Mouse (Mus musculus) limb, embryonic 14.5 days (tissue): ENCODE data around the gene Cobl. TPM values are rescaled to one million over a fixed set of nuclear protein-coding genes. Genes with fewer than 3 reads are reported as not detected.

Experiments used
- ATAC-seq: fragments of 200-750 bp; cut with Nextera tagmentation; 2 replicates; pipeline ENCODE4 v1.8.0; 2017; ENCODE audit warnings: low read depth, moderate number of reproducible peaks, moderate TSS enrichment; ENCODE audit not compliant: low FRiP score
- DNase-seq: peaks from one replicate; pipeline ENCODE4 v3.0.0-alpha.2; 2015; ENCODE audit warnings: low spot score
- H3K27ac ChIP-seq: fragments of 300-500 bp; sonication (generic); replicated peaks from 2 replicates; pipeline ENCODE4 v1.5.1; 2014; ENCODE audit warnings: low read depth, mild to moderate bottlenecking, low read length, moderate library complexity, mixed read lengths
- H3K27me3 ChIP-seq: fragments of 300-500 bp; sonication (generic); 2 replicates; pipeline ENCODE4 v1.6.1; 2014; ENCODE audit warnings: low read length, mixed read lengths; ENCODE audit not compliant: control insufficient read depth, insufficient read depth
- H3K36me3 ChIP-seq: fragments of 300-500 bp; sonication (generic); 2 replicates; pipeline ENCODE4 v1.6.1; 2014; ENCODE audit warnings: mild to moderate bottlenecking, low read length, moderate library complexity, mixed read lengths; ENCODE audit not compliant: control insufficient read depth, insufficient read depth
- H3K4me1 ChIP-seq: fragments of 300-500 bp; sonication (generic); 2 replicates; pipeline ENCODE4 v1.6.1; 2014; ENCODE audit warnings: antibody characterized with exemption, low read length, mixed read lengths; ENCODE audit not compliant: control insufficient read depth, insufficient read depth
- H3K4me2 ChIP-seq: fragments of 300-500 bp; sonication (generic); replicated peaks from 2 replicates; pipeline ENCODE4 v1.6.1; 2014; ENCODE audit warnings: low read depth, mild to moderate bottlenecking, low read length, moderate library complexity; ENCODE audit not compliant: severe bottlenecking
- H3K4me3 ChIP-seq: fragments of 300-500 bp; sonication (generic); replicated peaks from 2 replicates; pipeline ENCODE4 v1.5.1; 2014; ENCODE audit warnings: low read length
- H3K9ac ChIP-seq: fragments of 300-500 bp; sonication (generic); 2 replicates; pipeline ENCODE4 v1.6.1; 2014; ENCODE audit warnings: mild to moderate bottlenecking, low read depth, low read length, moderate library complexity; ENCODE audit not compliant: severe bottlenecking
- H3K9me3 ChIP-seq: fragments of 300-500 bp; sonication (generic); 2 replicates; pipeline ENCODE4 v1.6.1; 2016; ENCODE audit warnings: low read length; ENCODE audit not compliant: control insufficient read depth
- POLR2A ChIP-seq: fragments of 200-500 bp; IDR thresholded peaks from 2 replicates; pipeline ENCODE4 v1.8.0; 2012; ENCODE audit warnings: inconsistent platforms, mild to moderate bottlenecking, moderate library complexity, borderline replicate concordance; ENCODE audit not compliant: insufficient read depth, insufficient read length; ENCODE audit errors: extremely low read depth
- WGBS: fragments of 180-500 bp; shearing (Covaris S2); extraction: QIAGEN DNeasy Blood & Tissue Kit; methylation state at CpG from one replicate; pipeline ENCODE4 v1.1.7; 2014; 5-methylcytosine and 5-hydroxymethylcytosine counted together
- polyA plus RNA-seq, 2 experiments: library from polyadenylated mRNA; depleted of rRNA in 1 of 2; stranded (reverse) in 1 of 2; unstranded in 1 of 2; fragments of >200 nt; fragmentation: Nextera tagmentation in 1 of 2; extraction: Ambion mirVana in 1 of 2; gene quantifications; 2 replicates each; pipeline versions ENCODE4 v1.2.1 to v1.2.3; 2012 to 2014

Gene Cobl
- polyA plus RNA-seq, 2 experiments = 22.2 to 31.3 TPM

DNA sequence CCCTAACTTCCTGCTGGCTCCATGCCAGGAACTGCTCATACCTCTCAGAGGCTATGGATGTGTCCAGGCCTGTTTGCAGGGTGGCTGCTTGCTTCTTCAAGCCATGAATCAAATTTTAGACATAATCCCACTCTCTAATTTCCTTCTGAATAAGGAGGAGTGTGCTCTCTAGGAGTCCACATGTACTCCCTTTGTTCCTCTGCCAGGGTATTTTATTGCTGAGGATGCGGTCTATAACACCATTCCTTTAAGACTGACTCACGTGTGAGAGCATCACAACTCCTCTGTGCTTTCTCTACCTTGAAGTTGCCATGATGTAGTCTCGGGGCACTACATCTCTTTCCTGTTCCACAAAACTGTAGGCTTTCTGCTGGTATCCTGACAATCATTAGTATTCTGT, 269.4 kb downstream of the Cobl start:
- H3K27ac ChIP-seq = no peak overlapping the region
- DNase-seq = no peak
- 79% methylated on average over 3 of the region's 3 CpGs for WGBS
- H3K27me3 ChIP-seq = no peaks in the 10 kb centered on the region
- no peaks in the 10 kb centered on the region for H3K9me3 ChIP-seq
- no peak overlapping the region for H3K4me3 ChIP-seq
- H3K4me2 ChIP-seq = no peak overlapping the region
- no peak overlapping the region for H3K9ac ChIP-seq
- no peaks in the 10 kb centered on the region for H3K36me3 ChIP-seq
- TF ChIP-seq POLR2A = no peak
- ATAC-seq = no peak
- H3K4me1 ChIP-seq = no peaks in the 10 kb centered on the region

DNA sequence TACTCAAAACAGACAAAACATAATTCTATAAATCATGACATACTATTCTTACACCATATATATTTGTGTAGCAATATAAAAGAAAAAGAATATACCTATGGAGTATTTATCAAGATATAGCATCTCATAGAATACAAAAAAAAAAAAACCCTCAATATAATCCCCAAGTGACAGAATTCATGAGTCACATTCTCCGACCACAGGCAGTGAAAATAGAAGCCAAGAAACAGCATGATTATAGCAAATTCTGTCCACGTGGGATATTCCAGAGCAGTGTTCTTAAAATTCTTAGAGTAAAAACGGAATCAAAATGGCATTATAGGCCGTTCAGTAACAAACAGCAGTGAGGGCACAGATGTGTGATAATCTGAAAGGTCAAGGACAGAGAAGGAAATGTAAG, 271.4 kb downstream of the Cobl start:
- H3K27ac ChIP-seq = no peak overlapping the region
- no peaks in the 10 kb centered on the region for H3K27me3 ChIP-seq
- WGBS = 55% methylated on average over 4 of the region's 4 CpGs
- H3K4me1 ChIP-seq = no peaks in the 10 kb centered on the region
- TF ChIP-seq POLR2A = no peak
- no peak overlapping the region for H3K4me3 ChIP-seq
- H3K9ac ChIP-seq = no peak overlapping the region
- DNase-seq = no peak
- no peak overlapping the region for H3K4me2 ChIP-seq
- H3K9me3 ChIP-seq = no peaks in the 10 kb centered on the region
- ATAC-seq = no peak
- no peaks in the 10 kb centered on the region for H3K36me3 ChIP-seq

DNA sequence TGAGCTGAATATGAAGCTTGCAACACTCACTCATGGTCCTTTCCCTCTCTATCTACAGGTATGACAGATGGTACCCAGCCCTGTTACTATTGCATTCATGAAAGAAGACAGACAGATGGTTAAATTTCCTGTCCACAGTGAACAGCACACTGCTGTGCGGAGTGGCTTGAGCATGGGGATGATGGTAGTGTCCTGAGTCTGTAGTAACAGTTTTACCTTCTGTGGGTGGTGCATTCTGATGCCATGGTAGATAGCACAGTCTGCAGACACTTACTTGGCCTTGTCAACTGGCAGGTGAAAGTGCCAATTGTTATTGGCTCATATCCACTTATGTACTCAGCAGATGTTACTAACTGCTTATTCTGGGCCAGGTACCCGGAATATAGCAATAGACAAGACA, 273.4 kb downstream of the Cobl start:
- H3K4me3 ChIP-seq = no peak overlapping the region
- DNase-seq (no peak), ATAC-seq (no peak)
- no peak overlapping the region for H3K27ac ChIP-seq
- no peaks in the 10 kb centered on the region for H3K36me3 ChIP-seq
- H3K9me3 ChIP-seq = no peaks in the 10 kb centered on the region
- no peaks in the 10 kb centered on the region for H3K27me3 ChIP-seq
- H3K9ac ChIP-seq = no peak overlapping the region
- no peak for TF ChIP-seq POLR2A
- WGBS = 76% methylated on average over 2 of the region's 2 CpGs
- no peaks in the 10 kb centered on the region for H3K4me1 ChIP-seq
- H3K4me2 ChIP-seq = no peak overlapping the region

DNA sequence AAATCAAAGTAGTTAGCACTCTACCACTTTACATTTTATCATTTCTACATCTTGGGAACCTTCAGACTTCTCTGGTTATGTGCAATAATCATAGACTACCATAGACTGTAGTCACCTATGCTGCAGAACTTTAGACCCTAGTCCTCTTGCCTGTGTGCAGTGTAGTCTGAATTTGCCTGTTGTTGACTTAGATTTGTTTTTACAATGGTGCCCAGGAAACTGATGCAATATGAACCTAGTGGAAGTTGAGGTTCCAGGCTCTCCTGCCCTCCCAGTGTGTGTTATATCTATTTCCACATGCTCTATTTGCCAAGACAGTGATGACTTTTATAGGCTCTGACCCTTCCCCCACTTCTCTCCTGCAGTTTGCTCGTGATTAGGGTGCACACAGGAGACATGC, 274.3 kb downstream of the Cobl start:
- ATAC-seq = no peak
- H3K4me1 ChIP-seq = no peaks in the 10 kb centered on the region

More for the DNA sequence above, 274.3 kb downstream of the Cobl start:
- no peak overlapping the region for H3K9ac ChIP-seq
- TF ChIP-seq POLR2A = no peak
- H3K27me3 ChIP-seq = no peaks in the 10 kb centered on the region
- H3K36me3 ChIP-seq = no peaks in the 10 kb centered on the region
- H3K4me3 ChIP-seq = no peak overlapping the region
- no peak for DNase-seq
- 61% methylated on average over 1 of the region's 1 CpGs for WGBS
- H3K27ac ChIP-seq = no peak overlapping the region
- H3K4me2 ChIP-seq = no peak overlapping the region
- H3K9me3 ChIP-seq = no peaks in the 10 kb centered on the region
